Mouse (Mus musculus) spleen, adult 2 months (tissue): ENCODE results near the gene Ptprj. TPM values are rescaled to one million over a fixed set of nuclear protein-coding genes. Genes with fewer than 3 reads are reported as not detected.
A peak's percentile ranks its signal among the peaks of the same experiment; 100 is the strongest.

ENCODE experiments used
- DNase-seq, 2 experiments: peaks; one replicate each; pipeline versions ENCODE4 v3.0.0 to v3.0.0-alpha.2; 2012 to 2021; ENCODE audit warnings: low spot score in 2 of 2, low read depth in 1 of 2
- H3K27ac ChIP-seq: fragments of 200-500 bp; 2 replicates; pipeline ENCODE4 v1.5.1; 2012; ENCODE audit warnings: low read length, inconsistent platforms; ENCODE audit not compliant: insufficient read depth
- H3K27me3 ChIP-seq: fragments of 200-500 bp; 2 replicates; pipeline ENCODE4 v1.6.1; 2012; ENCODE audit warnings: mild to moderate bottlenecking, moderate library complexity, low read length, inconsistent platforms; ENCODE audit not compliant: control insufficient read depth, insufficient read depth
- H3K36me3 ChIP-seq: fragments of 200-500 bp; 2 replicates; pipeline ENCODE4 v1.6.1; 2012; ENCODE audit warnings: mild to moderate bottlenecking, low read length, inconsistent platforms; ENCODE audit not compliant: control insufficient read depth, insufficient read depth
- H3K4me1 ChIP-seq: fragments of 200-500 bp; 2 replicates; pipeline ENCODE4 v1.6.1; 2011; ENCODE audit warnings: inconsistent platforms; ENCODE audit not compliant: control insufficient read depth, insufficient read depth, insufficient read length
- H3K4me3 ChIP-seq: fragments of 200-500 bp; 2 replicates; pipeline ENCODE4 v1.5.1; 2011; ENCODE audit warnings: mild to moderate bottlenecking, inconsistent platforms; ENCODE audit not compliant: insufficient read depth, insufficient read length; ENCODE audit errors: extremely low read depth
- CTCF ChIP-seq: fragments of 200-500 bp; IDR thresholded peaks from 2 replicates; pipeline ENCODE4 v1.5.1; 2011; ENCODE audit warnings: mild to moderate bottlenecking, inconsistent platforms; ENCODE audit not compliant: insufficient read depth, insufficient read length, insufficient replicate concordance; ENCODE audit errors: extremely low read depth
- POLR2A ChIP-seq: fragments of 200-500 bp; IDR thresholded peaks from 2 replicates; pipeline ENCODE4 v1.6.1; 2011; ENCODE audit warnings: low read depth, low read length, inconsistent platforms
- WGBS: fragments of 180-500 bp; shearing (Covaris S2); methylation state at CpG from one replicate; pipeline ENCODE4 v1.1.7; 2018; 5-methylcytosine and 5-hydroxymethylcytosine counted together
- polyA plus RNA-seq: library from polyadenylated mRNA; depleted of rRNA; stranded (reverse); fragments of >200 nt; gene quantifications from 2 replicates; pipeline ENCODE4 v1.2.3, GENCODE M21; 2012

Gene Ptprj
- polyA plus RNA-seq, 1 experiment: 21.0 TPM

DNA sequence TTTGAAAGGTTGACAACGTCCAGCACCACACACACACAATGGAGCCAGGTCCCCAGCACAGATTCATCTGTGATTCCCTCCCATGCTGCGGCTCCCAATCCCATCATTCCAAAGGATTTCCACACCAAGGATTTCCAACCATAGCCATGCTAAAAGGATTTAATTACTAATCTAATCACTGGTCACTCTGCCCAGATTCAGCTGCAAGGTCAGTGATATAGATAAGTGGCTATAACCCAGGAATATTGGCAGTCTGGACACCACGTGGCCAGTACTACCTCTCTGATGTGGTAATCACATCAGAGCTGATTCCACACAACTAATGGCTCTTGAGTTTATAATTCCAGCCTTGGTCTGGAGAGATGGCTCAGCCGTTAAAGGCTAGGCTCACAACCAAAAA is 41.2 kb downstream of the Ptprj start:
- Histone ChIP-seq H3K4me3 (no peak overlapping the region), H3K4me1 (peaks cover 43% of the 10 kb centered on the region), H3K27ac (no peak overlapping the region), H3K36me3 (no peaks in the 10 kb centered on the region), H3K27me3 (no peaks in the 10 kb centered on the region)
- no peak for TF ChIP-seq POLR2A
- TF ChIP-seq CTCF: no peak
- no peak for DNase-seq
- 96% methylated on average over 4 of the region's 4 CpGs for WGBS

DNA sequence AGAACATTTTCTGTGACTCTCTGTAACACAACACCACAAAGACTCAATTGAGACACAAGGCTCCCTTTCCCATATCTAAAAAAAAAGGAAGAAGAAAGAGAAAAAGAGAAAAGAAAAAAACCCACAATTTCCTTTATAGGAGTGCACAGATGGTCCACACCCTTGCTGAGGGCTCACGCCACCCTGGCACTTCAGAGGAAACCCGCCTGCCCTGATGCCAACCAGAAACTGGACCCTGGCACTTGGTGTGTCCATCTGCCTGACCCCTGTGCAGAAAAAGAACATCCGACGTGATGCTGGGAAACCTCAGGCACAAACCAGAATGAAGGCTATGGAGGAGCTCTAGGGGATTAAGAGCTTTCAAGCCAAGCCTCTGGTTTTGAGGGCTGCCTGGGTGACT is 43.2 kb downstream of the Ptprj start:
- no peak overlapping the region for H3K4me3 ChIP-seq
- 38% methylated on average over 4 of the region's 4 CpGs for WGBS
- no peak overlapping the region for H3K27ac ChIP-seq
- no peak for DNase-seq
- no peaks in the 10 kb centered on the region for H3K36me3 ChIP-seq
- no peak for TF ChIP-seq POLR2A
- no peak for TF ChIP-seq CTCF
- H3K27me3 ChIP-seq: no peaks in the 10 kb centered on the region
- H3K4me1 ChIP-seq: peaks cover 39% of the 10 kb centered on the region

DNA sequence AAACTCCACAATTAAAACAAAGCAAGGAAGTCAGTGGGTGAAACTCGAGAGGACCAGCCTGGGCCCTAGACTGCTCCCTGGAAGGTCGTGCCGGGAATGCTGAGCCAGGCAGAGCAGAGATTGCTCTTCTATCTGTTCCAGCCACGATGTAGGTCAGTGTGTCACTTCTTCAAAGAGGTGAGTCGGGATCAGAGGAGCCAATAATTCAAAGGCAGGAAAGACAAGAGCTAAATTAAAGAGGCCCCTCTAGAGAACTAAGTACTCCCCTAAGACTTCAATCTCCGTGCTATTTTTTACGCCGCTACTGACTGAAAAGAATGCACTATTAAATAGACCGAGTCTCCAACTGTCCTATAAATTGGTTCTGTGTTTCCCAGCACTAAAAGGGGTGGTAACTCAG is 43.9 kb downstream of the Ptprj start:
- Histone ChIP-seq H3K4me3 (no peak overlapping the region), H3K27ac (no peak overlapping the region), H3K27me3 (no peaks in the 10 kb centered on the region), H3K4me1 (peaks cover 39% of the 10 kb centered on the region), H3K36me3 (no peaks in the 10 kb centered on the region)
- no peak for TF ChIP-seq POLR2A
- TF ChIP-seq CTCF: no peak
- no peak for DNase-seq
- WGBS: 47% methylated on average over 9 of the region's 9 CpGs

DNA sequence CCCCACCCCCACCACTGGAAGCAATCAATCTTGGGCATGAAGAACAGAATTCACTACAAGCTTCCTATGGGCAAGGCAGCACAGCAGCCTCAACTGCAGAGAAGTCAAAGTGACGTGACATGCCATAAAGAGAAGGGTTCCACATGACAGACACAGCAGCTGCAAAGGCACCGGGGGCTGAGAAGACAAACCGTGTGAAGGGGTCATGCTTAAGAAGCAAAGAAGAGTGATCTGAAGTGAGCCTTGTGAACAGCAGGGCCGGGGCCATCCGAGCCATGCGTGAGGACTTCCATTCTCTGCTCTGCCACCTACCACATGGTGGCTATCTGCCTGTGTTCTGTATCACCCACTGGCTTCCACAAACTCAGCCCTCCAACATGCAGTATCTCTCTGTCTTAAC is 45.7 kb downstream of the Ptprj start:
- 40% methylated on average over 6 of the region's 6 CpGs for WGBS
- H3K4me1 ChIP-seq: peaks cover 46% of the 10 kb centered on the region

DNA sequence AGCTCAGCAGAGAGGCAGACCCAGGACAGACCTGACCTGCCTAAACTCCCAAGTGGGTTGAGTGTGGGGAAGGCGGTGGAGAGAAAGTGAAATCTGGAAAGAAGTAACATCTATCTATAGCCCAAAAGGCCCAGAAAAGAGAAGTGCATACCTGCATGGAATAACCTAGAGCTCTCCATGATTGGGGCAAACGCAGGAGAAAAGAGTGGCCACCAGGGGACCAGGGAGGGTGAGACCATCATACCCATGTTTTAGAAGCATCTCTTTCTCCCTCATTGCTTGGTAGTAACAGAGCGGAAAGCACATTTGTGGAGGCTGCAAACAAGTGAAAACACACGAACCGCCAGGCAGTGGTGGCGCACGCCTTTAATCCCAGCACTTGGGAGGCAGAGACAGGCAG is 46.5 kb downstream of the Ptprj start:
- Histone ChIP-seq H3K27me3 (no peaks in the 10 kb centered on the region), H3K4me3 (no peak overlapping the region), H3K27ac (0 out of 2 replicates have a peak overlapping the region, but pooled peaks have one; percentile 0), H3K4me1 (peaks cover 44% of the 10 kb centered on the region), H3K36me3 (no peaks in the 10 kb centered on the region)
- WGBS: 84% methylated on average over 7 of the region's 7 CpGs
- no peak for DNase-seq
- TF ChIP-seq POLR2A (no peak), CTCF (no peak)

More for the DNA sequence above, 45.7 kb downstream of the Ptprj start:
- H3K36me3 ChIP-seq: no peaks in the 10 kb centered on the region
- TF ChIP-seq POLR2A: no peak
- TF ChIP-seq CTCF: no peak; the same call in 1 of the 2 replicates
- peak overlapping the region; percentile 22; the same call in 1 of the 2 replicates for H3K27ac ChIP-seq
- H3K4me3 ChIP-seq: no peak overlapping the region
- H3K27me3 ChIP-seq: no peaks in the 10 kb centered on the region
- DNase-seq: peak in 1 of 2 experiments; percentile 22

DNA sequence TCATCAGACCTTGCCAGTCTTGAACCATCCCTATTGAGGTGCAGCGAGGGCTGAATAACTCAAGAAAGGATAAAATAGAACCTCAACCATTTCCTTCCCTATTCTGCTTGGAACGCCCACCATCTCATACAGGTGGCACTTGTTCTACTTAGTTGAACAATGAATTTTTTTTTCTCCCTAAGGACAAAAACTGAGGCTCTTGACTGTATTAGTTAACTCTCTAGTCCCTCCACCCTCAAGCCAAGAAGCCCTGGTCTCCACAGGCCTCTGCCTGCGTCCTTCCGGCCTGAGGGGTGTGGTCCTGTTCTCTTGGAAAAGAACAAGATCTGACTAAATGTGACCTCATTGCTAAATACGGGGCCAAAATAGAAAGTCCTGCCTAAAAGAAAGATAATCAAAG is 48.4 kb downstream of the Ptprj start:
- DNase-seq: peak in 1 of 2 experiments; percentile 22
- WGBS: 31% methylated on average over 5 of the region's 5 CpGs
- H3K27me3 ChIP-seq: no peaks in the 10 kb centered on the region
- H3K36me3 ChIP-seq: no peaks in the 10 kb centered on the region
- peaks cover 41% of the 10 kb centered on the region for H3K4me1 ChIP-seq
- H3K27ac ChIP-seq: peak overlapping the region; percentile 54
- no peak for TF ChIP-seq CTCF
- no peak for TF ChIP-seq POLR2A
- no peak overlapping the region for H3K4me3 ChIP-seq

DNA sequence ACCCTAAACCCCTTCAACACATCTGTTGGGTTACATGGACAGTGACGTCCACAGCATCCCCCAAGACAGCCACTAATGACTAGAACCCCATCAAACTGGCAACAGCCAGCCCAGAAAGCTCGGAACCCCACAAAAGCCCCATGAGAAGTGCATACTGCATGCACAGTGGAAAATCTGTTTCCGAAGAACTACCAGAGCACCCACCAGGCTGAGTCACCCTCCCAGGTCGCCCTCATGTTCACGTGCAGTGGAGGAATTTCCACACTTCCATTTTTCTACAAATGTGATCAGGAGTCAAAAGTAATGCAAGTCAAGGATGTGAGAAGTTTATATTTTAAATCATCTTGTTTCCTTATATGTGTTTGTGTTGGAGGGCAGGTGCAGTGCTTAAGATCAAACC is 52.3 kb downstream of the Ptprj start:
- TF ChIP-seq CTCF (no peak), POLR2A (no peak)
- 81% methylated on average over 5 of the region's 5 CpGs for WGBS
- Histone ChIP-seq H3K36me3 (no peaks in the 10 kb centered on the region), H3K4me1 (peaks cover 27% of the 10 kb centered on the region), H3K27ac (no peak overlapping the region), H3K27me3 (no peaks in the 10 kb centered on the region), H3K4me3 (no peak overlapping the region)
- no peak for DNase-seq
